ENCODE assay signal across 18 mouse cellular contexts in genomic region chr4:58533519-58533918, GRCm38 (mm10). TPM values are rescaled to one million over a fixed set of nuclear protein-coding genes. Genes with fewer than 3 reads are reported as not detected.
DNase-seq lines count a peak whose midpoint lies in the region; ATAC-seq lines count a peak whose summit lies in the region.
"Had no signal": no experiment of that assay in that cellular context is flagged by ENCODE, and none has a peak within 500 bp of the region (broad histone marks: within the 10 kb centered on the region; RNA-seq: fewer than 3 reads in every experiment).

No protein-coding gene starts in this region.

- no peak overlapping the region for H3K4me3 ChIP-seq in midbrain, embryonic 11.5 days (ENCODE audit: low read depth, low read length)
- H3K4me3 ChIP-seq in midbrain, embryonic 14.5 days (replicated peaks; ENCODE audit: low read depth, low read length), result no peak overlapping the region
- H3K4me3 ChIP-seq in intestine, embryonic 15.5 days (replicated peaks), result no peak overlapping the region
- H3K4me3 ChIP-seq in hindbrain, embryonic 12.5 days, result no peak overlapping the region
- H3K4me3 ChIP-seq: embryonic facial prominence, embryonic 15.5 days; forebrain, embryonic 15.5 days; hindbrain, embryonic 10.5 days; liver, embryonic 13.5 days had no signal

- peaks cover 8% of the 10 kb centered on the region; the same call in 1 of the 2 replicates for H3K4me1 ChIP-seq in midbrain, embryonic 11.5 days (ENCODE audit: control insufficient read depth, insufficient read depth, low read length)
- no peaks in the 10 kb centered on the region for H3K4me1 ChIP-seq in midbrain, embryonic 14.5 days (ENCODE audit: control insufficient read depth, insufficient read depth, low read length)
- H3K4me1 ChIP-seq in intestine, embryonic 15.5 days (replicated peaks), result peaks cover 18% of the 10 kb centered on the region
- H3K4me1 ChIP-seq in hindbrain, embryonic 12.5 days, result peaks cover 9% of the 10 kb centered on the region; the same call in 1 of the 2 replicates
- H3K4me1 ChIP-seq: liver, embryonic 13.5 days had no signal

- WGBS in midbrain, embryonic 11.5 days, result 15% methylated on average over 3 of the region's 3 CpGs
- 20% methylated on average over 3 of the region's 3 CpGs for WGBS in midbrain, embryonic 14.5 days
- 41% methylated on average over 3 of the region's 3 CpGs for WGBS in intestine, embryonic 15.5 days
- 22% methylated on average over 3 of the region's 3 CpGs for WGBS in hindbrain, embryonic 12.5 days

- no peaks in the 10 kb centered on the region for H3K36me3 ChIP-seq in midbrain, embryonic 11.5 days (ENCODE audit: control insufficient read depth, insufficient read depth, low read length)
- H3K36me3 ChIP-seq in midbrain, embryonic 14.5 days (ENCODE audit: control insufficient read depth, insufficient read depth, low read length), result no peaks in the 10 kb centered on the region
- H3K36me3 ChIP-seq in intestine, embryonic 15.5 days, result 0 out of 2 replicates have a peak, but pooled peaks cover 3% of the 10 kb centered on the region
- no peaks in the 10 kb centered on the region for H3K36me3 ChIP-seq in hindbrain, embryonic 12.5 days
- H3K36me3 ChIP-seq: forebrain, embryonic 15.5 days; liver, embryonic 13.5 days had no signal

- H3K27ac ChIP-seq in midbrain, embryonic 11.5 days (ENCODE audit: low read depth, low read length), result no peak overlapping the region
- H3K27ac ChIP-seq in midbrain, embryonic 14.5 days (replicated peaks; ENCODE audit: low read depth, low read length), result no peak overlapping the region
- no peak overlapping the region for H3K27ac ChIP-seq in intestine, embryonic 15.5 days
- H3K27ac ChIP-seq in hindbrain, embryonic 12.5 days, result no peak overlapping the region
- H3K27ac ChIP-seq: embryonic facial prominence, embryonic 15.5 days; forebrain, embryonic 15.5 days; hindbrain, embryonic 10.5 days; liver, embryonic 13.5 days had no signal

- no peaks in the 10 kb centered on the region for H3K9me3 ChIP-seq in midbrain, embryonic 11.5 days (ENCODE audit: control insufficient read depth, low read length)
- H3K9me3 ChIP-seq in midbrain, embryonic 14.5 days (ENCODE audit: control insufficient read depth, low read length), result no peaks in the 10 kb centered on the region
- no peaks in the 10 kb centered on the region for H3K9me3 ChIP-seq in intestine, embryonic 15.5 days
- H3K9me3 ChIP-seq in hindbrain, embryonic 12.5 days (replicated peaks), result 0 out of 2 replicates have a peak, but pooled peaks cover 4% of the 10 kb centered on the region
- H3K9me3 ChIP-seq: embryonic facial prominence, embryonic 15.5 days; forebrain, embryonic 15.5 days; liver, embryonic 13.5 days had no signal

- DNase-seq in embryo, embryonic 10 days (ENCODE audit: low spot score), result peak; percentile 45
- DNase-seq in embryo, embryonic 9.5 days (ENCODE audit: extremely low spot score), result no peak
- DNase-seq in midbrain, embryonic 11.5 days (ENCODE audit: low spot score, missing footprints), result peak; percentile 81
- DNase-seq in midbrain, embryonic 14.5 days, result no peak
- DNase-seq in retina, postnatal 1 day, result peak; percentile 55
- DNase-seq in cerebellum, postnatal 4 days (ENCODE audit: low spot score in 2 of 2), result no peak
- DNase-seq: cerebellum, adult 9-10 months; kidney, postnatal 36 days; liver, embryonic 13.5 days; lung, adult 2 months; lung, postnatal 14 days; right cerebral cortex, adult 18-20 months; thymus, adult 2 months had no signal

- no peak overlapping the region for H3K4me2 ChIP-seq in midbrain, embryonic 11.5 days
- no peak overlapping the region for H3K4me2 ChIP-seq in midbrain, embryonic 14.5 days (ENCODE audit: low read length)
- peak overlapping the region; percentile 25; the same call in 1 of the 2 replicates for H3K4me2 ChIP-seq in intestine, embryonic 15.5 days (replicated peaks)
- no peak overlapping the region for H3K4me2 ChIP-seq in hindbrain, embryonic 12.5 days (replicated peaks)
- H3K4me2 ChIP-seq: embryonic facial prominence, embryonic 15.5 days; forebrain, embryonic 15.5 days; liver, embryonic 13.5 days had no signal

- no peak overlapping the region for H3K9ac ChIP-seq in midbrain, embryonic 11.5 days (ENCODE audit: low read length)
- H3K9ac ChIP-seq in midbrain, embryonic 14.5 days (replicated peaks; ENCODE audit: low read length), result no peak overlapping the region
- no peak overlapping the region for H3K9ac ChIP-seq in intestine, embryonic 15.5 days
- no peak overlapping the region for H3K9ac ChIP-seq in hindbrain, embryonic 12.5 days
- H3K9ac ChIP-seq: embryonic facial prominence, embryonic 15.5 days; forebrain, embryonic 15.5 days; liver, embryonic 13.5 days had no signal

- no peaks in the 10 kb centered on the region; the same call in 1 of the 2 replicates for H3K27me3 ChIP-seq in midbrain, embryonic 11.5 days (ENCODE audit: control insufficient read depth, insufficient read depth, low read length)
- H3K27me3 ChIP-seq in midbrain, embryonic 14.5 days (ENCODE audit: control insufficient read depth, insufficient read depth, low read length), result no peaks in the 10 kb centered on the region
- no peaks in the 10 kb centered on the region for H3K27me3 ChIP-seq in intestine, embryonic 15.5 days (replicated peaks)
- no peaks in the 10 kb centered on the region for H3K27me3 ChIP-seq in hindbrain, embryonic 12.5 days
- H3K27me3 ChIP-seq: embryonic facial prominence, embryonic 15.5 days; forebrain, embryonic 15.5 days; liver, embryonic 13.5 days had no signal

- ATAC-seq in midbrain, embryonic 11.5 days (ENCODE audit: low FRiP score), result peak; percentile 59; the same call in 1 of the 2 replicates
- ATAC-seq in midbrain, embryonic 14.5 days (ENCODE audit: low FRiP score, low TSS enrichment), result no peak
- ATAC-seq in intestine, embryonic 15.5 days, result peak; percentile 50; the same call in 1 of the 2 replicates
- no peak for ATAC-seq in hindbrain, embryonic 12.5 days (ENCODE audit: low FRiP score)
- ATAC-seq: forebrain, embryonic 15.5 days had no signal

RNA-seq across cellular contexts. Expression of gene Lpar1, which starts 20.2 kb away (rescaled TPM):
- polyA plus RNA-seq in midbrain, embryonic 11.5 days (2014; fragmentation: Nextera tagmentation; extraction: Ambion mirVana), result 45.2 and 50.7 TPM in 2 replicates
- polyA plus RNA-seq in midbrain, embryonic 14.5 days (2014; fragmentation: Nextera tagmentation; extraction: Ambion mirVana), result 9.8 and 20.6 TPM in 2 replicates
- 50.0 and 55.9 TPM in 2 replicates for polyA plus RNA-seq in intestine, embryonic 15.5 days (2015; fragmentation: Nextera tagmentation; extraction: Ambion mirVana)
- 63.6 and 78.1 TPM in 2 replicates for polyA plus RNA-seq in hindbrain, embryonic 12.5 days (2016; fragmentation: Nextera tagmentation; extraction: Ambion mirVana)

Comparison
In these comparisons a context has a peak if more than half of its experiments do, and no peak if none do; other contexts are left out.
1. DNase-seq: peak in embryo, embryonic 10 days (single experiment), midbrain, embryonic 11.5 days (single experiment) and retina, postnatal 1 day (single experiment); none in embryo, embryonic 9.5 days (single experiment), midbrain, embryonic 14.5 days (single experiment) and cerebellum, postnatal 4 days (0 of 2).
2. ATAC-seq: peak in midbrain, embryonic 11.5 days (single experiment) and intestine, embryonic 15.5 days (single experiment); none in midbrain, embryonic 14.5 days (single experiment) and hindbrain, embryonic 12.5 days (single experiment).